Mouse (Mus musculus) CD4-positive naive resting alpha-beta T cell, adult 76 days (primary cell): ENCODE data around the gene Alkbh6. TPM values are rescaled to one million over a fixed set of nuclear protein-coding genes. Genes with fewer than 3 reads are reported as not detected.

ENCODE experiments used
- total RNA-seq: library from RNA; stranded (reverse); gene quantifications from one replicate; pipeline ENCODE4 v1.2.4, GENCODE M21; 2023

Alkbh6 gene
- 64.0 TPM for total RNA-seq

GRCm38 (mm10) chr7:30308076-30309005, at the start of gene Alkbh6:
Gene Alkbh6 (plus strand): TSS chr7:30308717.

DNA sequence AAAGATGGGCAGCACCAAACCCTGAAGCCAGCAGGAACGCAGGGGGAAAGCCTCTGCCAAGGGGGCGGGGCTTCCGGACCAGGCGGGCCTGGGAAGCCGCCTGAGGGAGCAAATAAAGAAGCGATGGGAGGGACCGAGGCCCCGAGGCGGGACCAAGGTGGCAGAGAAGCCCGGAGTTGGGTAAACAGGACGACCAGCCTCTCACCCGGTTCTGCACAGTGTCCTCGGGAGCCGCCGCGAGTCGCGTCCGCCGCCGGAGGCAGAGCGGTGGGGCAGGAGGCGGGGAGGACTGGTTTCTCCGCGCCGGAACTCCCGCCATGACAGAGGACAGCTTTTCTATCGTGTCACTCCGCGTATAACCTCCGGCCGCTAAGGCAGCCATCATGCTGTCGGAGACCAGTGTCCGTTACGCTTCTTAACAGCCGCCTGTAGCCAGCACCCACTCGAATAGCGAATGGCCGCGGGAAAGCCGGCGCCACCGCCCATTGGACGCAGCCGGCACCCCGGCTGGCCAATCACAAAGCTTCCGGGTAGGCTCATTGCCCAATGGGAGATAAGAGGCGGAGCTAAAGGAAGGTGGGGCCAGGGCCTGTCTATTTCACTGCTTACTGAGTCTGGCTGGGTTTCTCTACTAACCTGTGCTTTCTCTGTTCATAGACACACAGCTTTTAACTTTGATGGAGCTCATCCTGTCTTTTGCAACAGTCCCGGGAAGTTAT, 28.4 kb upstream of the Alkbh6 start, which contains the start of the genes Thap8 and Wdr62:
Thap8 (plus strand) TSS at position 144 of the 719 bp plus-strand sequence.
Wdr62 (minus strand) TSS at position 469 of the 719 bp plus-strand sequence.

GRCm38 (mm10) chr7:30291215-30292131, 17.0 kb upstream of the Alkbh6 start, which contains the start of gene Clip3:
Gene Clip3 (plus strand): TSS chr7:30291728.

DNA sequence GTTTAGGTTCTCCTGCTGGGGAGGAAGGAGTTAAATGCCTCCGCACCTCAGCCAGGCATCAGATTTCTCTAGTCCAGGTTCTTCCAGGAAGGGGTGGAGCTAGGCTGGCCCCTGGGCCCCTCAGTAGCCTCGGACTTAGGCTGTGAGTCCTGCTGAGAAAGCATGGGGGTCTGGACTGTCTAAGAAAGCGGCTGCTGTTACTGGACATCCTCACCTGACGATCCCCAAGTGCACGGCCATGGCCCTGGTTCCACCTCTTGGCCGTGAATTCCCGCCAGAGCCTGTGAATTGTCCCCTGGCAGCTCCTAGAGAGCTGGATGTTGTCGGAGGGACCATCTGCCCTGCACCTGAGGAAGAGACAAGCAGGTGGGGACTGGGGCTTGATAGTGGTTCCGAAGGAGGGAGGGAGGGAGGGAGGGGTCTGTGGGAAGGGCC, 6.2 kb downstream of the Alkbh6 start, which contains the start of gene Syne4:
Syne4 (plus strand) TSS at position 87 of the 435 bp plus-strand sequence.

DNA sequence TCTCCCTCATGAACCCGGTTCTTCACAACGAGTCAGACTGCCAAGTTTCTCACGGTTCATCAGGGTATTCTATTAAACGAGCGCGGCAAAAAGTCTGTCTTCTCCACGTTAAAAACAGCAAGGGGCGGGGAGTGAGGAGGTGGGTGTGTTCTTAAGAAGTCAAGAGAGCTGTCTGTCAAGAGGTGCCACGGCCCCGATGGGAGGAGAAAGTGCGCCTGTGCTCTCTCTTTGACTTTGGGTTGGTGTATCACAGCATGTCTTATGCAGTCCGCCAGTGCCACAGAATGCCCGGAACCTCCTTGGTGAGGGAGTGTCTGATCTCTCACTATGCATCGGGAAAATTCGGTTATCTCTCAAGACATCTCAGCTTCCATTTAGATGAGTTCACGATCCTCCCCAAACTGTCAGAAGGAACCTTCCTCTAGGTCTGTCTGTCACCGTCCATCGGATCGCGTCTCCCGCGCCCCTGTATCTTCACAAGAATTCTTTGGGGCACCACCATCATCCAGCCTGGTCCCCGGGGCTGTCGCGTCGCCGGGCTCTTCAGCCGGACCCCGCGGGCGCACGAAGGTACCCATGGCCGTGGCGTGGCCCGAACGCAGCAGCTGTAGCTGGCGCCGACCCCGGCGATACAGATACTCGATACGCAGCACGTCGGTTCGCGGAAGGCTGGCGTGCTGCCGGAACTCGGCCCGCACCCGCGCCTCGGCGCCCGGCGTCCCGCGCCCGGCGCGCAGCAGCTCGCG, 13.2 kb downstream of the Alkbh6 start, which contains the start of gene E130208F15Rik:
E130208F15Rik (plus strand) TSS at position 202 of the 746 bp plus-strand sequence.

GRCm38 (mm10) chr7:30323795-30324194, 15.3 kb downstream of the Alkbh6 start, which contains the start of gene Sdhaf1:
Gene Sdhaf1 (minus strand): TSS chr7:30323895.

GRCm38 (mm10) chr7:30362652-30363343, 54.3 kb downstream of the Alkbh6 start, which contains the start of gene Lrfn3:
Gene Lrfn3 (minus strand): TSS chr7:30362772.

Other genes starting within 250 kb of the Alkbh6 start
- 4.0 TPM for gene Zfp82, start 235.8 kb upstream of the Alkbh6 start, total RNA-seq
- not detected for gene Gm26920, start 218.3 kb upstream of the Alkbh6 start, total RNA-seq
- gene Zfp566, start 218.2 kb upstream of the Alkbh6 start, total RNA-seq: 9.0 TPM
- 55.2 TPM for gene Zfp260, start 213.9 kb upstream of the Alkbh6 start, total RNA-seq
- gene Zfp382, start 186.8 kb upstream of the Alkbh6 start, total RNA-seq: 5.2 TPM
- gene Zfp146, start 139.0 kb upstream of the Alkbh6 start, total RNA-seq: 41.9 TPM
- not detected for gene Cox7a1, start 124.6 kb upstream of the Alkbh6 start, total RNA-seq
- 123 TPM for gene Capns1, start 109.9 kb upstream of the Alkbh6 start, total RNA-seq
- gene Polr2i, start 76.8 kb upstream of the Alkbh6 start, total RNA-seq: 23.6 TPM
- 25.8 TPM for gene Tbcb, start 76.4 kb upstream of the Alkbh6 start, total RNA-seq
- not detected for gene Ovol3, start 73.0 kb upstream of the Alkbh6 start, total RNA-seq
- 0.64 TPM for gene Thap8, start 28.6 kb upstream of the Alkbh6 start, total RNA-seq
- gene Wdr62, start 28.3 kb upstream of the Alkbh6 start, total RNA-seq: 5.8 TPM
- gene Clip3, start 17.0 kb upstream of the Alkbh6 start, total RNA-seq: 0.53 TPM
- 6.4 TPM for gene Syne4, start 6.1 kb downstream of the Alkbh6 start, total RNA-seq
- gene E130208F15Rik, start 13.0 kb downstream of the Alkbh6 start, total RNA-seq: 5.8 TPM
- 14.3 TPM for gene Sdhaf1, start 15.2 kb downstream of the Alkbh6 start, total RNA-seq
- not detected for gene Lrfn3, start 54.1 kb downstream of the Alkbh6 start, total RNA-seq
- 30.8 TPM for gene Tyrobp, start 105.0 kb downstream of the Alkbh6 start, total RNA-seq
- 153 TPM for gene Hcst, start 111.1 kb downstream of the Alkbh6 start, total RNA-seq
- gene Nfkbid, start 113.0 kb downstream of the Alkbh6 start, total RNA-seq: 83.8 TPM
- 1.3 TPM for gene Aplp1, start 136.8 kb downstream of the Alkbh6 start, total RNA-seq
- not detected for gene Kirrel2, start 149.0 kb downstream of the Alkbh6 start, total RNA-seq
- gene Nphs1, start 149.6 kb downstream of the Alkbh6 start, total RNA-seq: 0.29 TPM
- not detected for gene Prodh2, start 184.9 kb downstream of the Alkbh6 start, total RNA-seq
- 5.4 TPM for gene Arhgap33, start 226.3 kb downstream of the Alkbh6 start, total RNA-seq
- gene Hspb6, start 243.5 kb downstream of the Alkbh6 start, total RNA-seq: 1.5 TPM
- 8.9 TPM for gene Proser3, start 243.6 kb downstream of the Alkbh6 start, total RNA-seq